Mouse (Mus musculus) midbrain, embryonic 12.5 days (tissue): ENCODE measurements around the gene Pax7. TPM values are rescaled to one million over a fixed set of nuclear protein-coding genes. Genes with fewer than 3 reads are reported as not detected.

Source experiments
- ATAC-seq: fragments of 200-750 bp; cut with Nextera tagmentation; 2 replicates; pipeline ENCODE4 v1.8.0; 2017; ENCODE audit warnings: low read depth, moderate TSS enrichment, moderate library complexity; ENCODE audit not compliant: low FRiP score
- H3K27ac ChIP-seq: fragments of 300-500 bp; sonication (generic); replicated peaks from 2 replicates; pipeline ENCODE4 v1.5.1; 2016; ENCODE audit warnings: mild to moderate bottlenecking
- H3K27me3 ChIP-seq: fragments of 300-500 bp; sonication (generic); 2 replicates; pipeline ENCODE4 v1.6.1; 2016; ENCODE audit warnings: mild to moderate bottlenecking
- H3K36me3 ChIP-seq: fragments of 300-500 bp; sonication (generic); 2 replicates; pipeline ENCODE4 v1.6.1; 2016
- H3K4me1 ChIP-seq: fragments of 300-500 bp; sonication (generic); 2 replicates; pipeline ENCODE4 v1.6.1; 2016
- H3K4me2 ChIP-seq: fragments of 300-500 bp; sonication (generic); replicated peaks from 2 replicates; pipeline ENCODE4 v1.6.1; 2016; ENCODE audit warnings: mild to moderate bottlenecking, moderate library complexity
- H3K4me3 ChIP-seq: fragments of 300-500 bp; sonication (generic); 2 replicates; pipeline ENCODE4 v1.5.1; 2016; ENCODE audit warnings: mild to moderate bottlenecking
- H3K9ac ChIP-seq: fragments of 300-500 bp; sonication (generic); replicated peaks from 2 replicates; pipeline ENCODE4 v1.6.1; 2016; ENCODE audit warnings: mild to moderate bottlenecking, moderate library complexity
- H3K9me3 ChIP-seq: fragments of 300-500 bp; sonication (generic); 2 replicates; pipeline ENCODE4 v1.6.1; 2016; ENCODE audit warnings: mild to moderate bottlenecking
- WGBS: fragments of 180-500 bp; shearing (Covaris S2); methylation state at CpG from one replicate; pipeline ENCODE4 v1.1.7; 2016; 5-methylcytosine and 5-hydroxymethylcytosine counted together
- polyA plus RNA-seq: library from polyadenylated mRNA; unstranded; fragments of >200 nt; fragmentation: Nextera tagmentation; extraction: Ambion mirVana; gene quantifications from 2 replicates; pipeline ENCODE4 v1.2.1, GENCODE M21; 2016

Pax7 gene
- polyA plus RNA-seq, 1 experiment from 2014 or later: 5.7 TPM

DNA sequence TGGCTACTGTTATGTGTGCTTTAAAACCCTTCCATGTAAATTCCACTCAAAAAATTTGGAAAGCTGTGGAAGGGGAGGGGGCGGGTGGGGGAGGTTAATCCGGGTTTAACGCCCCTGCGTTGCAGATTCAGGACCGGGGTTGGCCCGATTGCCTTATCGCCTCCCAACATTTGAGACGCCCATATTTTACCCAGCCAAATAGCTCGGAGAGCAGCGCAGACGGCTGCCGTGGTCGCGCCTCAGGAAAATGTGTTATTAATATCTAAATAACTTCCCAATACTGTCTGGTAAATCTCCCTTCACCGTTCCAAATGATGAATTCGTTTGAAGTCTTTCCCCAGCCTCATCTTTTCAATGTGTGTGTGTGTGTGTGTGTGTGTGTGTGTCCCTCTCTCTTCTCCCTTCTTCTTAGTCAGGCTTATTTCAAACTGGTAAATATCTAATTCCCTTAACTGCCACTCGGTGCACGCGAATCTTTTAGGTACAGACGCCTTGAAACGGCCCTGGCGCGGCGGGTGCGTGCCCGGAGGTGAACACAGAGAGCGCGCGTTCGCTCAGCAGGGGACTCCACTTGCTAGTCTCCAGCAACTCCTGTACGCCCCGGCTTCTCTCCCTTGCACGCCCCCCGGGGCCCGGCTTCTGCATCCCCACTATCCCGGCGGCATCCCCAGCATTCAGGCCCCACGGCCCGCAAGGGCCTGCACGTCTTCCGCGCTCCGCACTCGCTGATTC, 10.0 kb downstream of the Pax7 start:
- Histone ChIP-seq H3K9ac (peak overlapping the region; percentile 41), H3K27me3 (peaks cover 98% of the 10 kb centered on the region), H3K9me3 (no peaks in the 10 kb centered on the region), H3K4me3 (peak overlapping the region; percentile 28), H3K27ac (peak overlapping the region; percentile 94), H3K4me2 (peak overlapping the region; percentile 61), H3K36me3 (0 out of 2 replicates have a peak, but pooled peaks cover 4% of the 10 kb centered on the region), H3K4me1 (peaks cover 83% of the 10 kb centered on the region)
- under 1% methylated on average over 44 of the region's 44 CpGs for WGBS
- ATAC-seq: no peak

DNA sequence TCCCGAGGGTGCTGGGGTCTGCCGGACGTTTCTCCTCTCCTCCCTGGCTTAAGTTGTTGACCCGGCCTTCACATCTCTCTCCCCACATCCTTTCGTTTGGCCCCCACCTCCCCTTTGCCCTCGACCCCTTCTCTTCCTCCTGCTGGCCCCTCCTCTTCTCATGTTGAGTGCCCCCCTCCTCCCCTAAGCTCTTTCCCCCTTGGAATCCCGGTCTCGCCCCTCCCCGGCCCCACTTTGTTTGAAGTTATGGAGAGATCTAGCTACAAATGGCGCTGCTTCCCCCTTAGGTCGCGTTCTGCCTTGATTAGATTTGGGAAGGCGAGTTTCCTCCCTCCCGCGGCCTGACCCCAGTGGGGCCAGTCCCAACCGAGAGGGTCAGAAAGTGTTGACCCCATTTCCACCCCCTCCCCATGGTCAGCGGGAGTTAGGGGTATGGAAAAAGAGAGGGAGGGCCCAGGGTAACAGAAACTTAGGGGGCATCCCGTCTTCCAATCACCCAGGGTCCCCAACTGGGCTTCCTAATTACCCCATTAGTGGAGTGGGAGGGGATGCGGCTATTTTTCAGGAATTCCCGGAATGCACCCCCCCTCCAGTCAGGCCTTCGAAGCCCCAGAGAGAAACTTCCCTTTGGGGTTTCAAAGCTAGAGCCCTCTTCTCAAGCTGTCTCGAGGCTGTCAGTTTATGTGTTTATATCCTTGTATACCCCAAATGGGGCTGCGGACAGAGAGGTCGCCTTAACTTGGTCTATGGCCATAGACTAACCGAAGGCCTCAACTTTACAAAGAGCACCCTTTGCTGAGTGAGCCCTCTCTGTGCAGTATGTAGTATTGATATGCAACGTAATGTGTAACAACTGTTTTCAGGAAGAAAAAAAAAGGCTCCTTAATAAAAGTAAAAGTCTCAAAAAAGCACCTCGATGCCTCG, 10.9 kb downstream of the Pax7 start:
- H3K27ac ChIP-seq: peak overlapping the region; percentile 94
- peak overlapping the region; percentile 33 for H3K4me3 ChIP-seq
- peak overlapping the region; percentile 64 for H3K9ac ChIP-seq
- H3K4me2 ChIP-seq: peak overlapping the region; percentile 61
- H3K36me3 ChIP-seq: no peaks in the 10 kb centered on the region
- no peak for ATAC-seq
- H3K27me3 ChIP-seq: peaks cover 98% of the 10 kb centered on the region
- 1% methylated on average over 28 of the region's 28 CpGs for WGBS
- peaks cover 84% of the 10 kb centered on the region for H3K4me1 ChIP-seq
- H3K9me3 ChIP-seq: no peaks in the 10 kb centered on the region

DNA sequence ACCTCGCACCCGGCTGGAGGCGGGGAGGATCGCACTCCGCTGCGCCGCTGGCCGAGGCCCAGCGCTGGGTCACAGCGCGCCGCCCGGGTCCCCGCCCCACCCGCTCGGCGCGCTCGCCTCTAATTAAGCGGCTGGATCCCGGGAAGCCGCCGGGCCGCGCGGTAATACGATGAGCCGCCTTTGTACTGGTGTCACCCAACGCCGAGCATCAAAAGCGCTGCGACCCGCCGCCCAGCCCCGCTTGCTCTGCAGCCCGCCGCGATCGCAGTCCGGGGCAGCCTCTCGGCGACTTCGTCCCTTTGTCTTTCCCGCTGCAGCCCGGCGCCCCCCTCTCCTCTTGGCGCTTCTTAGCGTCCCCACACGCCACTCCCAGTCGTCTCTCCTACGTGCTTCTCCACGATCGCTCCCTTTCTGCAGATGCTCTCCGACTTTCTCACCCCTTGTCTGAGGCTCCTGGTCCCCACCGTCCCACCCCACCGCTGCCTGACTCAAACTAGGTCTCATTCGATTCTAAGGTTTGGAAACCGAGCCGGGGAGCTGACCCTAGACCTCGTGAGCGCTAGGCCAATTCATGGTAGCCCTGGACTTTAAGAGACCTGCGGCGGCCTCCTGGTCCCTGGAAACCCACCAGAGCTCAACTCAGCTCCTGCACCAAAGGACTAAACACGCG, 11.7 kb downstream of the Pax7 start:
- Histone ChIP-seq H3K36me3 (no peaks in the 10 kb centered on the region), H3K4me1 (peaks cover 89% of the 10 kb centered on the region), H3K9me3 (no peaks in the 10 kb centered on the region), H3K4me2 (peak overlapping the region; percentile 61), H3K4me3 (peak overlapping the region; percentile 33), H3K27ac (peak overlapping the region; percentile 94), H3K9ac (peak overlapping the region; percentile 64), H3K27me3 (peaks cover 99% of the 10 kb centered on the region)
- ATAC-seq: peak; percentile 76
- WGBS: under 1% methylated on average over 65 of the region's 65 CpGs

DNA sequence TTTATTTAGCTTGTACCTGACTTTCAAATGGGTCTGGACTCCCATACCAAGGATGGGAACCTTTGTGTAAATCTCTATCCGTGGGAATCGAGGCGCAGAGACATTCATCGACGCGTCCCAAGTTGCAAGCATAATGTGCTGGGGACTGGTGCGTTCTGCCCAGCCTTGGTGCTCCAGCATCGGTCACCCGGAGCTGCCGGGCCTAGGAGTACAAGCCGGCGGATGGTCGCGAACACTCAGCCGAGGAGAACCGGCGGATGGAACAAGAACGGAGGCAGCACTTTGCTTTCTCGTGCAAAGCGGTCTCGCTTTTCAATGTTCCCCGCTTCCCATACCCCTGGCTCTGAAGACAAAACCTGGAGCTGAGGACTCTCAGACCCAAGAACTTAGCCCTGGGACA, 12.3 kb downstream of the Pax7 start:
- peaks cover 86% of the 10 kb centered on the region for H3K4me1 ChIP-seq
- peaks cover 99% of the 10 kb centered on the region for H3K27me3 ChIP-seq
- H3K9ac ChIP-seq: peak overlapping the region; percentile 64
- no peaks in the 10 kb centered on the region for H3K9me3 ChIP-seq
- H3K4me3 ChIP-seq: peak overlapping the region; percentile 33
- no peaks in the 10 kb centered on the region for H3K36me3 ChIP-seq
- H3K4me2 ChIP-seq: peak overlapping the region; percentile 61
- 1% methylated on average over 22 of the region's 22 CpGs for WGBS
- no peak for ATAC-seq
- H3K27ac ChIP-seq: peak overlapping the region; percentile 94

DNA sequence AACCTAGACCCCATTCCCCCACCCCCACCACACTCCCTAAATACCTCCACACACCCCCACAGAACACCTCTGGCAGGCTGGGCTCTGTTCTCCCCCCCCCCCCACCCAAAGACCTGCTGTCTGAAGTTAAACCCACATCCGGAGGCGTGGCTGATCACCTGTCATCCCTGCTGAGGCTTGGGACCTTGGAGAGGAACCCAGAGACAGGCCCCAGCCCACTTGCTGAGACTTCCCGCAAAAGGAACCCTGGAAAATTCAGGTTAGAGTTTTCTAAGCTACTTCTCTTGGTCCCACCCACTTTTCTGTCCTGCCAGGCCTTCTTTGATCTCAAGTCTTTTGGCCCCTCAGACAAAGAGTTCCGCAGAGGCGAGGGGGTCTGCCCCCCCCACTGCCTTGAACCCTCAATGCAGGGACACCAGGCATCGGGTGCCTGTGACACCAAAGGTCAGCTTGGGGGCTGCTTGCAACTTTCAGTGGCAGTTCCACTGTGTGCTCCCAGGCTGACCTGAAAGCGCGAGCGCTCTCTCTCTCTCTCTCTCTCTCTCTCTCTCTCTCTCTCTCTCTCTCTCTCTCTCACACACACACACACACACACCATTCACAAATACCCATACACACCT, 13.8 kb downstream of the Pax7 start:
- H3K9ac ChIP-seq: 0 out of 2 replicates have a peak overlapping the region, but pooled peaks have one; percentile 6
- peak overlapping the region; percentile 61 for H3K4me2 ChIP-seq
- peaks cover 98% of the 10 kb centered on the region for H3K27me3 ChIP-seq
- H3K36me3 ChIP-seq: no peaks in the 10 kb centered on the region
- H3K4me1 ChIP-seq: peaks cover 74% of the 10 kb centered on the region
- H3K9me3 ChIP-seq: no peaks in the 10 kb centered on the region
- H3K27ac ChIP-seq: 0 out of 2 replicates have a peak overlapping the region, but pooled peaks have one; percentile 35
- H3K4me3 ChIP-seq: no peak overlapping the region
- 1% methylated on average over 9 of the region's 9 CpGs for WGBS
- no peak for ATAC-seq

DNA sequence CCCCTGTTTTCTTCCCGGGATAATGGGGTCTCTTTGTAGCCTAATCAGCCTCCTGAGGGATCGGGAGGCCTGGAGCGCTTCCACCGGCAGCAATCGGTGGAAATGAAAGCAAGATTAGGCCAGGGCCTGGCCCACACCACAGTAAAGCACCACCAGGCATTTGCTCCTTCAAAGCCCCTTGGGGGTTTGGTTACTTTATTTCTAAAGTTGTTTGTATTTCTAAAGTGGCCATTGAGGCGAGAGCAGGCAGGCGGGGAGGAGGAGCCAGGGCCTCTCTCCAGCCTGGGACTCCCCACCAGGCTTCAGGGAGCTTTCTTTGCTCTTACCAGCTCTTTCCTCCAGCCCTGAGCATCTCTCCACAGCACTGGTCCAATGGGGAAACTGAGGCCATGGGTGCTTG, 15.2 kb downstream of the Pax7 start:
- WGBS: 0% methylated on average over 6 of the region's 7 CpGs
- Histone ChIP-seq H3K36me3 (no peaks in the 10 kb centered on the region), H3K4me2 (peak overlapping the region; percentile 21), H3K27ac (peak overlapping the region; percentile 80), H3K9me3 (no peaks in the 10 kb centered on the region), H3K27me3 (peaks cover 99% of the 10 kb centered on the region), H3K4me1 (peaks cover 68% of the 10 kb centered on the region), H3K9ac (no peak overlapping the region), H3K4me3 (no peak overlapping the region)
- ATAC-seq: peak; percentile 36; the same call in 1 of the 2 replicates

DNA sequence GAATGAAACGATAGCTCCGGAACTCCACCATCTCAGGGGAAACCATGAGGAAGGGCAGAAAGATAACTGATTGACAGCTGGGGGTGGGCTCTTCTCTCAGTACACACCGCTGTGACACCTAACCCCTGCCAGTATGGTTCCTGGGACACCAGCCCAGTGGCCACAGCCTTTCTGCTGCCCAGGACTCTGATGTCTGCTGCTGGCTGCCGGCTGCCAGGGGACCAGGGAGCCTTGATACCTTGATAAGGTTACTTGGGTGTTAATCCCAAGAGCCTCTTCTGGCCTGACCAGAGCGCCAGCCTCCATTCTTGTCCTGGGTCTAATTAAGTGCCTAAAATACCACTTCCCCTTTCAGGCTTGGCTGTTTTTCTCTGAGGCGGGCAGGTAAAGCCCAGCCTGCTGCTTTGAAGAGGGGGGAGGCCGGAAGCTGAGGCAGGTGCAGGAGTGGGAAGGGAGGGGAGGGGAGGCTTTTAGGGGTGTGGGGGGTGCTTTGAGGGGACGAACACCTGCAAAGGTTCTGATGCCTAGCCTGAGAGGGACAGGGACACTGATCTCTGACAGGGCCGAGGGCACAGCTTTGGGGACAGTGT, 19.9 kb downstream of the Pax7 start:
- WGBS: 24% methylated on average over 9 of the region's 9 CpGs
- ATAC-seq: no peak

DNA sequence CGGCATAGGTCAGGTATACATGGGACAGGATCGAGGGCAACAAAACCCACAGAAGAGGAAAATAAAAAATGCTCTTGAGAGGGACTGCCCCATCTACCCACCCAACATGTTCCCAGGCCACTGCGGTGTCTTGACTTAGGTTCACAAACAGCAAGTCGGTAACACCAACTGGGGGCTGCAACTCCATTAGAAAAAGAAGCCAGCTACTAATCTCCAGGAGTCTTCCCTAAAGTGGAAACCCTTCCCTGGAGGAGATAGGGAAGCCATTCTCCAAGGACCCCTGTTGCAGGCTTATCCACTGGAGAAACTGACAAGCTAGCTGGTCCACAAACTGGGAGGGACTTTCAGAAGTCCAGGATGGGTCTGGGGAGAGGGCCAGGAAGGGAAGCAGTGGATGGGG, 21.4 kb downstream of the Pax7 start:
- peaks cover 63% of the 10 kb centered on the region for H3K4me1 ChIP-seq
- WGBS: 20% methylated on average over 4 of the region's 4 CpGs

More for the DNA sequence above, 19.9 kb downstream of the Pax7 start:
- Histone ChIP-seq H3K4me3 (no peak overlapping the region), H3K9ac (no peak overlapping the region), H3K4me2 (no peak overlapping the region), H3K4me1 (peaks cover 66% of the 10 kb centered on the region), H3K27me3 (peaks cover 97% of the 10 kb centered on the region), H3K9me3 (no peaks in the 10 kb centered on the region), H3K27ac (no peak overlapping the region), H3K36me3 (no peaks in the 10 kb centered on the region)

DNA sequence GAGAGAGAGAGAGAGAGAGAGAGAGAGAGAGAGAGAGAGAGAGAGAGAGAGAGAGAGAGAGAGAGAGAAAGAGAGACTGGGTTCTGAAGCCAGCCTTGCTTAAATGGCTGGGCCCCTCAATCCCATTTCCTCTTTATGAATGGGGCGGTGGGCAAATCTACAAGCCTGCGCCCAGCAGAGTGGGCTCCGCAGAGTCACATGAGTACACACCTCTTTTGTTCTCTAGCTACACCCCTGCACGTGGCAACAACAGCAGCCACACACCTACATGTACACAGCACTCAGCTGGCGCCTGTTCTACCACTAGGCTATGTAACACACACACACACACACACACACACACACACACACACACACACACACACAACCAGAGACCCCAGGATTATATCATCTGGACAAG, 21.9 kb downstream of the Pax7 start:
- Histone ChIP-seq H3K9me3 (no peaks in the 10 kb centered on the region), H3K4me2 (peak overlapping the region; percentile 29), H3K27me3 (peaks cover 84% of the 10 kb centered on the region), H3K36me3 (no peaks in the 10 kb centered on the region), H3K4me1 (peaks cover 68% of the 10 kb centered on the region), H3K4me3 (no peak overlapping the region), H3K27ac (peak overlapping the region; percentile 87), H3K9ac (peak overlapping the region; percentile 31; the same call in 1 of the 2 replicates)
- ATAC-seq: peak; percentile 32
- WGBS: 4% methylated on average over 5 of the region's 5 CpGs

More for the DNA sequence above, 21.4 kb downstream of the Pax7 start:
- H3K4me3 ChIP-seq: no peak overlapping the region
- no peak for ATAC-seq
- H3K27ac ChIP-seq: peak overlapping the region; percentile 87
- no peaks in the 10 kb centered on the region for H3K9me3 ChIP-seq
- peak overlapping the region; percentile 31; the same call in 1 of the 2 replicates for H3K9ac ChIP-seq
- peaks cover 84% of the 10 kb centered on the region for H3K27me3 ChIP-seq
- H3K36me3 ChIP-seq: no peaks in the 10 kb centered on the region
- peak overlapping the region; percentile 29; the same call in 1 of the 2 replicates for H3K4me2 ChIP-seq

DNA sequence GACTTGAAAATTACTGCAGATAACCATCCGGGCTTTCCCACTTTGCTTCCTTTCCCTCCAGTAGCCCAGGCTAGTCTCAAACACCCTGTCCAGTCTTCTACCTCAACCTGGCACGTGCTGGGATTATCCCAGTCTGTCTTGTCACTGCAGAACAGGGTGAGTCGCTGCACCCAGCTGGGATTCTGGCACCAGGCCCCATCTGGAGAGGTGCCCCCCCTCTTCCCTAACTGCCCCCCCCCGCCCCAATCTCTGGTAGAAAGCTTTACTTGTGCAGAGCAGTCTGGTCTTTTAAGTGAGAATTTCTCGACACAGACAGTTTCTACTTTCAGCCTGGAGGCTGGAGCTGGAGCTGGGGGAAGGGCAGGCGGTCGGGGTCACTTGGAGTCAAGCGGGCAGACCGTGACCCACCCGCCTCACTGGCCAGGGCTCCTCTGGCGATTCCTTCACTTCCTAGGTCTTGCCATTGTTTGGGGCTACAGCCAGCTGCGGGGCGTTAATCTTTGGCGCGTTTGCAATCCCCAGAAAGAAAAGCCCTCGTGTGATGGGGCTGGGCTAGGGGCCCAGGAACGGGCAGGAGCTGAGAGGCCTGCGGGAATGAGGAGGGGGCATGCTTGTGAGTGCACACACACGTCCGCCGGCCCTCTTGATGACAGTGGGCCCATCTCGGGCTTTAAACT, 22.4 kb downstream of the Pax7 start:
- H3K9ac ChIP-seq: peak overlapping the region; percentile 31; the same call in 1 of the 2 replicates
- peak overlapping the region; percentile 87 for H3K27ac ChIP-seq
- H3K9me3 ChIP-seq: no peaks in the 10 kb centered on the region
- peaks cover 70% of the 10 kb centered on the region for H3K4me1 ChIP-seq
- peak overlapping the region; percentile 29 for H3K4me2 ChIP-seq
- no peaks in the 10 kb centered on the region for H3K36me3 ChIP-seq
- no peak overlapping the region for H3K4me3 ChIP-seq
- H3K27me3 ChIP-seq: peaks cover 84% of the 10 kb centered on the region
- WGBS: 1% methylated on average over 22 of the region's 22 CpGs
- peak; percentile 45 for ATAC-seq
